Mouse (Mus musculus) lung, postnatal 36 days (tissue): ENCODE measurements at regions not wholly inside any gene's neighbourhood (a gene's known extent, or its start where the extent isn't known, plus 50 kb on each side); places are given as distances from the start of the nearest gene placed in this dataset.
A peak's percentile ranks its signal among the peaks of the same experiment; 100 is the strongest.

Source experiments
- DNase-seq: peaks from one replicate; pipeline ENCODE4 v3.0.0; 2022; ENCODE audit warnings: mixed read lengths

DNA sequence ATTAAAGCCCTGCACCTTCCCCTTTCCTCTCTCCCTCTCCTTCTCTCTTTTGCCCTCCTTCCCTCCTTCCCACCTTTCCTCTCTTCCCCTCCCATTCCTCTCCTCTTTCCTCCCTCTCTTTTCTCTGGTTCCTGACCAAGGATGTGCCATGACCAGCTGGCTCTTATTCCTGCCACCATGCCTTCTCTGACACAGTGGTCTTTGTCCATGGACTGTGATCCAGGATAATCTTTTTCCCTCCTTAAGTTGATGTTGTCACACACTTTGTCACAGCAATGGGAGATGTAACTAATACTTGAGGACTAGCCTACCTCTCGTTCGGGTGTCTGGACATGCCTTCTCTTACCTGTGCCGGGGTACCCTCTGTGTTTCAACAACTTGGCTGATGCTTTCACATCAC lies 86.4 kb downstream of the Anapc4 start:
- DNase-seq: peak; percentile 25

DNA sequence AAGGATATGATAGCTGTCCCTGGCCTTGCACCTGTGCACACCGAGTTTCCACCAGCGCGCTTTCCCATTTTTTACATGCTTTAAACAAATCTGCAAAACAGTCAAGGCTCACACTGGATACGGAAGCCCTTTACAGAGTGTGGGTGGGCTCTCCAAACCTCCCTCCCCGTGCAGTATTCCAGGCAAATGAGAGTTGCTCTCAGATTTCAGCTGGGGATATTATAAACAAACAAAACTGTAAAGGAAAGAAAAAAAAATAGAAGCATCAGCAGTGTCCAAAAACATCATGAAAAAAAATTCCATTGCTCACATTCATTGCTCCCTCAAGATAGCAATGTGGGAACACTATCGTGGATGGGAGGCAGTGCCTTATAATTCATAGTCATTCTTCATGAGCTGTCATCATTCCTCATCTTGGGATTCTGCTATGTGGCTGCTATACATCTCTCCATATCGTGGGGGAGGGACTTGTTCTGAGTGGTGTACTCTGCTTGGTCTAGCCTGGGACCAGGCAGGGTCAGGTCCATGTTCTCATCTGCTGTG lies 87.0 kb downstream of the Anapc4 start:
- DNase-seq: no peak

DNA sequence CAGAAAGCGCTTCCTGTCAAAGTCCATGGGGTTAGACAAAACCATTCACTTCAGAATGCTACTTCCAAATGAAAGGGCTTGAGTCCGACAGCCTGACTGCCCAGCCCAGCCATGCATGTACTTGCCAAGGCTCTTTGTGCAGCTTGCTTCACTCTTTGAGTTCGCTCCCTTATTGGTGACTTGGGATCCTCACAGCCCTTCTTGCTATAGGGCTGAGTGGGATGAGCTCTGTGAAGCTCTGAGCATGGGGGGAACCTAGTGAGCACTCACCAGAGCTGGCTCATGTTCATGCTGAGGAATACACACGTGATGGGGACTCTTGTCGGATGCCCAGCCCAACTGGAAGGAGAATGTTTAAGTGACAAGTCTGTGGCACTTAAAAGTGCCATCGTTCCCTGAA lies 91.2 kb downstream of the Anapc4 start:
- DNase-seq: no peak

DNA sequence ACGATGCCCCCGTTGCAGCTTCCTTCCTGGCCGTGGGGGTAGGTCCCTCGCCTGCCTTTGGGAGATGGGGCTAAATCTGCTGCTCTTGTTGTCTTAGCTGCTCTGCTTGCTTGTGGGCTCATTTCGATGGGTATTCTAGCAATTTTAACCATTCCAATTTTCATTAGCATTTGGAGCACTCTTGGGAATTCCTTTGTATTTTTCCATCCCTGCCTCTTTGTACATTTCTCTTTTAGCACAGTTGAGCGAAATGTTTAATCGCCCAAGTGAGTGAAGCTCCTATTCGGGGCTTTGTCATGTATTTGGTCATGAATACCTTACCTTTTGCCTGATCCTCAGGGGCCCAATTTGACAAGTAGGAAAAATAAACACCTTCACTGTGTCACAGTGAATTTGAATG lies 95.9 kb downstream of the Anapc4 start:
- DNase-seq: no peak

DNA sequence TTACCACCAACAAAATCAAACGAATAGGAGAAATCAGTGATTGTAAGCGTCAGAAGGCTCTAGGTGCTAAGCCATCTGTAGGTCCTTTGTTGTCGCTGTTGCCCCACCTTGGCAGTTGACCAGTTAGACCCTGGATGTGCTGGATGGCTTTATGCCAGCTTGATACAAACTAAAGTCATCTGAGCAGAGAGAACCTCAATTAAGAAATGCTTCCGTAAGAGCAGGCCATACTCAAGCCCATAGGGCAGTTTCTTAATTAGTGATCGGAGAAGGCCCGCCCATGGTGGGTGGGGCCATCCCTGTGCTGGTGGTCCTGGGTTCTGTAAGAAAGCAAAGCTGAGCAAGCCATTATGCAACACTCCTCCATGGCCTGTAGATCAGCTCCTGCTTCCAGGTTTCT lies 99.5 kb downstream of the Anapc4 start:
- DNase-seq: no peak

DNA sequence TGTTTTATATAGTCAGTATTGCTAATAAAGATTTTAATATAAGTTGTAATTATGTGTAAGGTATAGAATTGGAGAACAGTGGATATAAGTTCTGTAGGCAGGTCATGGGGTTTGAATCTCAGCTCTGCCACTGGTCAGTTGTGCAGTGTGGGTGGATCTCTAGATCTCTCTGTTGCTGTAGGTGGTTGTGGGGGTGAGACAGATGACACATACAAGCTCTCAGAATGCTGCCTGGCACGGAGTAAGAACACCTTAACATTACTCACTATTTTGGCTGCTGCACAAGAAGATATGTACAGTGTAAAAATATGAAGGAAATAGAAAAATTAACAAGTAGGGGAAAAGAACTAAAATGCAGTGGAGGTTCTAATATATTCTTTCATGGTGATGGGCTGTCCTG lies 100.3 kb upstream of the Slc34a2 start:
- no peak for DNase-seq

DNA sequence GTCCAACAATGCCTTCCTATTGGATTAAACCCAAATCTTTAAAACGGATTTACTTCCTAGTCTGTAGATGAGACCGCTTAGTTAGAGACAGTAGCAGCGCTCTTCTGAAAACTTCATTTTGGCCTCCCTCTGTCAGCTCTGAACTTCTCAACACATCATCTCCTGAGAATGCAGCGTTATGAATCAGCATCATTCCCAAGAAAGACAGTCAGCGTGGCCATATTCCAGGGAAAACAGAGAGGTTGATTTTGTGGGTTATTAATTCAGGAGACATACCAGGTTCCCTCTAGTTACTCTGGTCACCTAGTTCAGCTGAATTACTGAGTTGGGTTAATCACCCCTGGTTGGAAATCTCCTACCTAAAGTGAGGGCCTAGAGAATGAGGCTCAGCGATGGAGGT lies 97.9 kb upstream of the Slc34a2 start:
- no peak for DNase-seq

DNA sequence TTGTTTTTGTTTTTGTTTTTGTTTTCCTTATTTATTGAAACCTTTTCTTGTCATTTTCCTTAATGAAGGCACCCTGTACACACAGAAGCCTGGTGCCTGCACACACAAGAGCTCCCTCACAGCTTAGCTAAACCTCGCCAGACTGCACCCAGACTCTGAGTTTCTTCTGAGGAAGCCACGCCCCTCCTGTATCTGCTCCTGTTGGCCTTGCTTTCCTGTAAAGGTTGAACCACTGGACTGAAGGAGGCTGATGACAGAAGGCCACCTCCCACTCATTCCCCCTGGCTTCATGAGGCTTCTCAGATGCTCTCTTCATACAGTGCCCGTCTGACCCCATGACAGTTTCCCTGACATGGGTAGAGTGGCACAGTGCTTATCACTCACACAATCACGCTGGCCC lies 97.2 kb upstream of the Slc34a2 start:
- no peak for DNase-seq

DNA sequence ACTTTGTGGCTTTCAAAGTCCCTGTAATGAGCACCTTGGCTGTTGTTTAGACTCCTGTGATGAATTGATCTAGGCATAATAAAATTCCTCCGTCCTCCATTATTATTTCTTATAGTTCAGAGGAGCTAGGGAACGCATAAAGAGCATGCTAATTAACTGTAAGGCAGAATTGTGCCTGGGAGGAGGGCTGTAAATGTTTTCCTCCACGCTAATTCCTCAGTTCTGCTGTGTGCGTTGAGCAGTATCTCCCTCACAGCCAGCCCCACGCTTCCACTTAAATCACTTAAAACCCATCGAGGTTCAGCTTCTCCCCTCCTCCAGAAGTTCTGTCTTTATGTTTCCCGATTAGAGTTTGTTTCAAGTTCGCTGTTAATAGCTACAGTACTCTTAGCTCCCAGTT lies 84.0 kb upstream of the Slc34a2 start:
- DNase-seq: no peak

DNA sequence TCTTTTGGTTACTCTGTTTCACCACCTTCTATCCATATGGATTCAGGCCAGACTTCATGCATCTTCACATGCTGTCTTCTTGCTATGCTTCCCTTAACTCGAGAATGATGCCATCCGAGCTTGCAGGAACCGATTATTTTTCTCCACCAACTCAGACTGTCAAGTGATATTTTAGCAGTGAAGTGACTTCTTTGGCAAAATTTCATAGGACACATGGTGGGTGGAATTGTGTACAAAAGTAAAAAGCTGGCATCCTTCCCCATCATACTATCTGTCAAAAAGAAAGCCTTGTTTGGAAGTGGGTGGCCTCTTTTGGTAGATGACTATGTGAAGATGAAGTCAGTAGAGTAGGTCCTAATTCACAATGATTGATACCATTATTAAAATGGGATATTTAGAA lies 83.2 kb upstream of the Slc34a2 start:
- no peak for DNase-seq

DNA sequence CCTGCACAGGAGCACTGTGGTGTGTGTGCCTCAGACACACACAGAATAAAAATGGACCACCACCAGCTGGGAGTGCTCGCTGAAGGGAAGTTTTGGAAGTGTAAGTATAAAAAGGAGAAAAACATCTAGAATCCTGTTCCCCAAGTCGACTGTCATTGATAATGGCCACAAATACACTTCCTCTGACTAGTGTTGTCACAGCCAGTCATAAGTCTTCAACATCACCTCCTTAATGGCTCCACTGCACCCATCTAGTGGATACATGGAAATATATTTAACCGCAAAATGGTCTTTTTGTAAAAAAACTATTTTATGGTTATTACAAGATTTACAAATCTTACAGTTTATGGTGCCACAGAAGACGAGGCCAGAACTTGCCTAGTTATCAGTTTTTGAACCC lies 73.7 kb upstream of the Slc34a2 start:
- DNase-seq: no peak

DNA sequence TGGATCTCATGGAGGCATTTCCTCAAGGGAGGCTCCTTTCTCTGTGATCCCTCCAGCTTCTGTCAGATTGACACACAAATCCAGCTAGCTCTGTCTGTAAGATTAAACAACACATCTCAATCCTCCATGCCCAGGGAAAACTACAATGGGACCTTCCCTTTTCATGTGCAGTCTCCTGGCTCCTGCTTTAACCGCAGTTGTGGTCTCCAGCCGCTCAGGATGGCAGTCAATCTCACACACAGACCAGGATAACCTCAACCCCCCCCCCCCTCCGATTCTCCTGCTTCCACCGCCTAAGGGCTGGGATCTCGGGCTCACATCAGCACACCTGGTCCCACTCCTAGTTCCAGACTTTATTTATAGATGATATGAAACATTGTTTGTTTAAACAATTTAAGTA lies 66.1 kb upstream of the Slc34a2 start:
- no peak for DNase-seq

DNA sequence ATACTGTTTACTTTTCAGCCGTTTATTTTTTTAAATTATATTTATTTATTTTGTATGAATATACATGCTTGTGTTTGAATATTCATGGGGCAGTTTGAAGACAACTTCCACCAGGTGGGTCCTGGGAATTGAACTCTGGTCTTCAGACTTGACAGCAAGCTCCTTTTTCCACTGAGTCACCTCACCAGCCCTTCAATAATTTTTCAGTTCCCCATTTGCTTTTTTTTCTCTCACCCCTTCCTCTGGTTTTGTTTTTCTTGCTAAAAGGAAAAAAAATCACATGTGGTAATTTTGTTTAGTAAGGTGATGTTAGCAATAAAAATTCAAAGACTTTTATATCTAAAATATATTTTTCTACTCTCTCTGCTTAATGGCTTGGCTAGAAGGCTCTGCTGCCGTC lies 64.9 kb upstream of the Slc34a2 start:
- no peak for DNase-seq

DNA sequence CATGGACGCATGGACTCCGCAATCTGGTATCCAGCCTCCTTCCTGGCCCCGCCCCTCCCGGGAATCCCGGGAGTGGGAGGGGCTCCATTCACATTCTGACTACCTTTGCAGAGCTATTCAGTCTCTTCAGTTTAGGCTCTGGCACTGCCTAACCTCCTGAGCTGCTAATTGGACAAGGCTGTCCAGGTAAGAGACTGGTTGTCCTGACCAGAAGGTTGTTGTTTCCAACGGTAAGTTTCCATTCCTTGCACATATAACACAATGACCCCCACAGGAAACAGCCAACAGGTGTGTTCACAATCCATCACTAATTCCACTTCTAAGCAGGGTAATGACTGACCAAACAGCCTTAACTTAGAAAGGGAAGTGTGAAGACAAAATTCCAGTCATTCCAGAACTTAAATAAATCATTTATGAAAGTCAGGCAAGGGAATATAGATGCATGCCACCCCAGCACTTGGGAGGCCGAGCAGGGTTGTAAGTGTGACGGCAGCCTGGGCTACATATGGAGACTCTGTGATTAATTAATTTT lies 62.3 kb upstream of the Slc34a2 start:
- DNase-seq: peak; percentile 49

DNA sequence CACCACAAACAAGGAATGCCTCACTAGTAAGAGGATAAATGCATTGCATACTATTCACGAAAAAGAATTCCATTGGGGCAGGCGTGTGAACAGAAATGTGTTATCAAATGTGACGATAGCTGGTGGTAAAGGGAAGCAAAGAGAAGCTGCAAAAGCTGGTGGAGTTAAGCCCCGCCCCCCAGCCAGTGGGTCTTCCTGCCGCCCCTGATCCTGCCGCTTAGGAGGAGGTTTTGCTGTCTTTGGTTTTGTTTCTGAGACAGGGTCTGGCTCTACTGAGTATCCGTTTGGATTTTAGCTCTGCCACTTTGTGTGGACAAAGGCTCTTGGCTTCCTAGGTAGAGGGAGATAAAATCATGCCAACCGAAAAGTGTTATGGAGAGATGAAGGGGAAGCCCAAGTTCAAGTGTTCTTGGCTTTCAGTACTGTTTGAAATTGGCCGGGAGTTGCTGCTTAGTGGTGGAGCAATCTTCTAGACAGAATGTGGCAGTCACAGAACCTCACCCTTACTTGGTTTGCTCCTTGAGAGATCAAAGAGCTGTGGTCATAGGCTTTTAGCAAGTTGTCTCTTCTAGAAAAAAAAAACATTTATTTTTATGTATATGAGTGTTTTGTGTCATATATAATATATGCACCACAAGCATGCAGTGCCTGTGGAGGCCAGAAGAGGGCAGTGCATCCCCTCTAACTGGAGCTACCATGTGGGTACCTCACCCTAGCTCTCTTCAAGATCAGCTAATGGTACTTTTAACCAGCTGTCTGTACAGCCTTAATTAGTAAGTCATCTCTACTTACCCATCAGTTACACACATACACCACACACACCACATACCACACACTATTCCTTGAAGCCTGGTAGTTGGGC lies 59.8 kb upstream of the Slc34a2 start:
- DNase-seq: peak; percentile 66

DNA sequence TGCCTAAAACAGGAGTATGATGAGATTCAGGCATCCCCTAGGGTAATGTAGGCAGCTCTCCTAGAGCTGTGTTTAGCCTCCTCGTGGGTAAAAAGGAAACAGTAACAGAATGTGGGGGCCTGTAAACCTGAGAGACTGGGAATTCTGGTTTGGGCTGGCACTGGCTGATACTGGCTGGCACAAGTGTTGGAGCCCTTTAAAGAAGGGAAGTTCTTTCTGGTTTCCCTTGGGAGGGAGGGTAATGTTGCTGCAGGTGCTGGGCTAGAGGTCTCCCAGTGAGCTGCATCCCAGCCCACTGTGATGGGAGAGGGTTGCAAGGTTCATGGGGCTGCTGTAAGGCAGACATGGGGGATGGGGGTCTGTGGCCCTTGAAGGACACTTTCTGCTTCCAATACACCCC lies 58.4 kb upstream of the Slc34a2 start:
- peak; percentile 60 for DNase-seq

DNA sequence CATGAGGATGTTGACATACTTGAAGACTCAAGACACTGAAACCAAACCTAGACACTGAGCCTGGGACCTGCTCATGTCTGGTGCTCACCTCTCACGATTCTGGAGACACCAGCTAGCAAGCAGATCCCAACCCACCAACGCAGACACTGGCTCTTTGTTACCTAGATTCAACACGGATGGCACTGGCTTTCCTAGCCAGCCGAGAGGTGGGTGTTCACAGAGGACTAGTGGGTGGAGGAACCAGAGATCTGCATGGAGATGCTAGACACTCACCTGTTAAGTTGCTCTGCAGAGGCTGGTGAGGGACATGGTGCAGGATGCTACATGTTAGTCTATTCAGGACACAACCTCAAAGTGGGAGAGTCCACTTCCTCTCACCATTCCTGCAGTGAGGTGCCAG lies 55.8 kb upstream of the Slc34a2 start:
- DNase-seq: no peak

DNA sequence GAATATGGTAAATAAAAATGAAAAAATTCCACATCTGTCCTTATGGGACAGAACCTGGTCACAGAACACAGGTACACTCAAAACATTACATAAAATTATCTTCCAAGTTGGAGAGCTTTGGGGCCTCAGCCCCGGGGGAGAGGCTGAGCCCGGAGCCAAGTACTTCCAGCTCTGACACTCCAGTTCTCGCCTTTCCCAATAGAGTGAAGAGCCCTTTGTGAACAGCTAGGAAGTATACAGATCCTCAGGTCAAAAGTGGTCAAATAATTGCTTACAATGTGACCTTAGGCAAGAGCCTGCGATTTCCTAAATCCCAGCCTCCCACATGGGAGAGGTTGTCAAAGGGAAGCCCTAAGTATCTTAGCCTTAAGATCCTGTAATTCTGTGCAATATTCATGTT lies 55.1 kb upstream of the Slc34a2 start:
- peak; percentile 61 for DNase-seq
